Mouse (Mus musculus) liver, embryonic 14.5 days (tissue): ENCODE measurements around the gene Osbpl11.

Source experiments
- CTCF ChIP-seq: IDR thresholded peaks from 2 replicates; pipeline ENCODE4 v1.5.1; 2016; ENCODE audit warnings: antibody characterized with exemption, low read depth, control low read depth
- EP300 ChIP-seq: IDR thresholded peaks from 2 replicates; pipeline ENCODE4 v1.6.1; 2016; ENCODE audit warnings: antibody characterized with exemption, low read depth

DNA sequence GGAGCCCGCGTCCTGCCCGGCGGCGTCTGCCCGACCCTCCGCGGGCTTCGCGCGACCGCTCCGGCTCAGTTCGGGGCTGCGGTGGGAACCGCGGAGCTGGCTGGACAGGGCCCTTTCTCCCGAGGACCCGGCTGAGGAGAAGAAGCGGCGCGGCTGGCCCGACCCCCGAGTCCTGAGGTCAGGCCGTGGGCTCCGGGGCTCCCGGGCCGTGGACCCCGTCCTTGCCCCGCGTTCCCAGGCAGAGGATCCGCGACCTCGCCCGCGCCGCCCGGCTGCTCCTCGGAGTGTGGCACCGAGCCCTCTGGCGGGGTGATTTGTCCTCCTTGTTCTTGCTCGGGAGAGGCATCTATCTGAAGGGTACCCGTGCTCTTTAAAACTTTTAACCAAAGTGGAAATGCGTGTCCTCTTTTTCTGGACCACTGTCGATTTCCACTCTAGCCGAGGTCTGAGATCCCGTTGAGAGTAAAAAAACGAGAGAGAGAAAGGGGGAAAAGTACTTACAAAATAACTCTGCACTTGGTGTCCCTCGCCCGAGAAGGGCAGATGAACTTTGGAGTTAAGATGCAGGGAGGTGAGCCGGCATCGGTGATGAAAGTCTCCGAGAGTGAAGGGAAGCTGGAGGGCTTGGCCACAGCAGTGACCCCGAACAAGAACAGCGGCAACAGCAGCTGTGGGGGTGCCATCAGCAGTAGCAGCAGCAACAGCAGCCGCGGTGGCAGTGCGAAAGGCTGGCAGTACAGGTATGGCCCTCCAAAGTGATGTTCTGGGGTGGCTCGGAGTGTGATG lies 583 bp downstream of the Osbpl11 start:
- peak; percentile 18; the same call in 1 of the 2 replicates for TF ChIP-seq CTCF
- TF ChIP-seq EP300, result no peak
